Mouse (Mus musculus): ENCODE measurements at regions not wholly inside any gene's neighbourhood (a gene's known extent, or its start where the extent isn't known, plus 50 kb on each side); places are given as distances from the start of the nearest gene placed in this dataset.

DNA sequence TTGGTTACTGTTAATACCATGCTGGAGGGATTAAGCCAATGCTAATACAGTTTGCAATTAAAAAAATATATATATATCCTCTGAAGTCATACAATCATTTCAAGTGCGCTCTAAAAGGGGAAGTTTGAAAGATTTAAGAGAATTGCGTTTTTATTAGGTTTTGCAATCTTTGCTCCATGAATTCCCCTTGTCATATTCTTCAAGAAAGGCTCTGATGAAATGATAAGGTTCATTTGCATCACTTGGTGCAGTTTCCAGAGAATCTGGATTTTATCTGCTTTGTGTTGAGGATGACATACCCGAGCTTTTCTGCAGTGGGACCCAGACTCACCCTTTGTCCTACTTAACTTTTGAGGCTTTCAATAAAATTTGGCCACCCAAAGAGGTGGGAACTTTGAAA, 216.4 kb upstream of the Fggy start:
- no peak for DNase-seq

DNA sequence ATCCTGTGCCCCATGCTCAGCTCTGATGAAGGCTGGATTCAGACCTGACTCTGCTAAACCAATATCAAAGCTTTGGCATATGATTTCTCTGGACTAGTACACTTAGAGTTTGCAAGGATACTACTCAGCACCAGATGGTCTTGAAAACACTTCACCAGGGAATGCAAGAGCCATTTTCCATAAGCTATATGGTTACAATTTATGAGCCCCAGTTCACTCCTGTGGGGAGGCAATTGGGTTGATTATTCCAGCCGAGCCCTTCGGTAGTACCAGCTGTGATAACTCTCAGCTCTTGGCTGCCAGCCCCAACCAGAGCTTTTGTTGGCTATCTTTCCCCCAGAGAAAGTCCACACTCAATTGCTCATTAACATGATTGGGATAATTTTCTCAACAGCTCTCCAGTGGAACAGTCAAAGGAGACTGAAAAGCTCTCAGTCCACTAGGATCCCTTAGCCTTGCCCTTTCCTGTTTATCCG, 210.5 kb upstream of the Fggy start:
- DNase-seq = peak; percentile 53

DNA sequence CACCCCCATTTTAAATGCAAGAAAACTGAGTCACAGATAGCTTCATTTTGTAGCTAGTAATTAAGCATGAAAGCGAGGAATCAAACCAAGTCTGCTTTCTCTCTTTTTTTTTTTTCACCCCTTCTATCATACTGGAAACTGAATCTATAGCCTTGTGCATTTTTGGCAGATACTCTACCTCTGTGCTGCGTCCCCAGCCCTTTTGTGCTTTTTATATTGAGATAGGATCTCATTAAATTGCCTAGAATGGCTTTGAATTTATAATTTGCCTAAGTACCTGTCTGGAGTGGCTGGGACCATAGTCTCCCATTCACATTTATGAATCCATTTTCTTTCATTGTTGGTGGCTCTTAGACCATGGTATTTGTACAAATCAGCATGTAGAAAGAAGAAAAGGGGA, 209.9 kb upstream of the Fggy start:
- DNase-seq = no peak

DNA sequence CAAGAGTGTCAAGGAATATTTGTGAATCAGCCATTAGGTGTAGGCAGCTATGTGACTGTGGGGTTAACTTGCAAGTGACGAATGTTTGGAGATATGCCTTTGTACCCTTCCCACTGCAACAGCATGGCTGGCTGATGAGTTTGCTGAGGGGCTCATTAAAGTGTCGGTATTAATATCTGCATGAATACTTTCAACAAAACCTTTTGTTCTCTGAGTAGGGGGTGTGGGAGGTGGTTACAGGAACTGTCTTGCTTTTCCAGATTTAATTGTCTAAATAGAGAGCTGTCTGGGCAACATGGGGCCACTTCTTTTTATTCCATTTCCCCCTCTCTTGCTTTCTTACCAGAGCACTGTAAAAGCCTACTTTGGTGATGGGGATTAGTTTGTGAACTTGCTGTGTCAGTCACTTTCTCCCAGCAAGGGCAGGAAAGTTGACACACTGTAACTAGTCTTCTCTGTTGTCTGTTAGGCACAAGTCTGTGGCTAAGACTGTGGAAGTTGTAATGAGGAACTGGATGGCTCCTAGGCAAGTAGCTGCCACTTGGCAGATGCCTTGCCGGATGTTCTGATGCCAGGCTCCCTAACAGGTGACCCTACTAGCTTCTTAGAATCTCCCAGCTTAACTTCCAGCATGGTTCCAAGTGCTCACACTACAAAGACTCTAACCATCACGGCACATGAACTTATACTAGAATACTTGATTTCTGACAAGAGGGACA, 208.7 kb upstream of the Fggy start:
- no peak for DNase-seq

DNA sequence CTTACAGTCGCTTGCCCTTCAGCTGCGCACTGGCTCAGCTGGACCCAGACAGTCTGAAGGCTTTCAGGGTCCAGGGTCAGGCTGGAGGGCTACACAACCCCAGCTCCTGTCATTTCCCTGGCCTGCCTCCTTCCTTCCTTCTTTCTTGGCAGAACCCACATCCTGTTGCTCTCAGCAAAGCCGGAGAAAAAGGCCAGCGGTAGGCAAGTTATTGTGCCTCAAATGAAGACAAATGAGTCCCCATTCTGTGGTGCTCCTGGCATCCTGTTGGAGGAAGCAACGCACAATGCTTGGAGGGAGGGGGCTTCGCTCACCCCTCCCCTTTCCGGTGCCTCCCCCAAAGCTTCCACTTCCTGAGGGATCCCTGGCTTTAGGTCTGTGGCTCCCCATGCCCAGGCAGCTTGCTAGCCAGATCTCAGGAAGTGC, 203.4 kb upstream of the Fggy start:
- DNase-seq = peak; percentile 45

DNA sequence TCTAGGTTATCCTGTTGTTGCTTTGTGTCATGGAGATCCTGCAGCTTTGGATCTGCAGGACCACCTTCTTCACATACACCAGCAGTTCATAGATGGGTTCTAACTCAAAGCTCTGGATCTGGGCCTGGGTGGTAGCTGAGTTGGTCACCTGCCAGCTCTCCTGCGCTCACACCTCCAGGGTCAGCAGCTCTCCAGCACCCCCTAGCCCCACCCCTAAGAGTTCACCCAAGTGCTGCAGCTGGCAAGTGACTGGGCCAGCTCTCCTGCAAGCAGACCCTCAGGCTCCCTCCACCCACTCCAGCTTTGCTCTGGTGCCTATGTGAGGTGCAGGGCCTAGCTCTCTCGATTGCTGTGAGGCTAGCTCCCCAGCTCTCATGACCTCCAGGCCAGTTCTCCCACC, 198.6 kb upstream of the Fggy start:
- DNase-seq = no peak

DNA sequence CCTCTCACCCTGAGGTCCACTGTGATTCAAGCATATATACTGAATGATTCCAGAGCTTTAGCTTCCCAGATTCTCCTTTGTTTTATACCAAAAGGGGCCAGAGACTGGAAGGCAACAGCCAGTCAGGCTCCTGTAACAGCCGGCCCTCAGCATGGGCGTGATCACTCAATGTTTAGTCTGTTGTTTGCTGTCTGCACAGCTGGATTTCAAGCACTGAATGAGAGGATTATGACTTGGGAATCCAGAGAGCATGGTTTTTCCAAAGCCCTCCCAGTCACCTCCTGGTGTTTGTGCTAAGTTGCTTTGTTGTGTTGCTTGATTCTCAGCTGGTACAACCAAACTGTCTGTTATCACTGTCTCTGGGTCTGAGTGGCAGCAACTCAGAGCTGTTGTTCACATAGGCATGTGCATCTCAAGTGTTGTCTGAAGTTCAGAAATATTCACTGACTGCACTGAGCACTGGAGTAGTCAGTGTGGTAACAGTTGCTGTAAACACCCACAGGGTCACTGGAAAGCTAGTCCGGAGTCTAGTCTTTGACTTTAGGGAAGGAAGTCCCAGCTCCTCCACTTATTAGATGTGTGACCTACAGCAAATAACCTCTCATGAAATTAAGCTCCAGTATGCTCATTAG, 196.9 kb upstream of the Fggy start:
- no peak for DNase-seq

DNA sequence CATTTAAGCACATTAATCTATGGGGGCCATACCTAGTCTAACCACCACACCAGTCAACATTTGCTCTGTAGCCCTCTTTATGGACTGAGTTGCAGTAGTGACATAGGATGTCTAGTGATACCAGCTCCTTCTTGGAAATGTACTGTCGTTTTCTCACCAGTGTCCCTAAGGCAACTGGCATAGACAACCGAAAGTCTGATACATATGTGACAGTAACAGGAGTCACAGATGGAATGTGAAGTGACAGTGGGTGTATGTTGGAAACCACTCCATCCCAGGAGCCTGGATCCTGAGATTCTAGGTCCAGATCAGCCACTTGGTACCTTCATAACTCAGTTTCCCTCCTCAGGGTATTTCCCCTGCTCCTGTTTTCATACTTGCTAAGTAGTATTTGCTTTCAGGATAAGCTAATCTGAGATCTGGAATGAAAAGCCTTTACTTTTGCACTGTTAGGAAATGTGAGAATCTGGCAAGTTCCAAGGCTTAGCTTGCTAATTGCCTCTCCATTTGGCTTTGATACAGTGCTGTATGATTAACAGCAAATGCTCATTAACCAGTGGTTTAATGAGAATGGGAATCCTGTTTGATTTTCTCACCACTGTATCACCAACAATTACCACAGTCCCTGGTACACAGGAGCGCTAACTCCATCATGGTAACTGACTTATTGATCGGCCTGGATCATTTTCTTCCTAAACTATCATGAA, 192.8 kb upstream of the Fggy start:
- DNase-seq = peak; percentile 51

DNA sequence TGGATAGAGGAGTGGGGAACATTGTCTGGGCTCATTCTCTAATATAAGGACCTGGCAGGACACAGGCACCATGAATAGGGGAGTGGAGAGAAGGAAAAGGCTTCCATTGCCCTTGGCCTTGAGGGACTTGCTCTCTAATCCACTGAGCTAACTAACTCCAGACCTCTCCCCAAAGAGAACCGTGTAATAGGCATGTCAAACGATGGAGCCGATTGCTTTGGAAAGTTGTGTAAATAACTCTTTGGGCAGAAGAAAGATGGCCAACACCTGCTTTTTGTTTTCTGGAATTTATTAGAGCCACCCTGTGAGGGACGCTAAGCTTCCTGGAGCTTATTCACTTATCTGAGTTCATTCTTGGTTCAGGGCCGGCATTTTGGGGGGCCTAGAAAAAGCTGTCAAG, 180.9 kb upstream of the Fggy start:
- DNase-seq = no peak

DNA sequence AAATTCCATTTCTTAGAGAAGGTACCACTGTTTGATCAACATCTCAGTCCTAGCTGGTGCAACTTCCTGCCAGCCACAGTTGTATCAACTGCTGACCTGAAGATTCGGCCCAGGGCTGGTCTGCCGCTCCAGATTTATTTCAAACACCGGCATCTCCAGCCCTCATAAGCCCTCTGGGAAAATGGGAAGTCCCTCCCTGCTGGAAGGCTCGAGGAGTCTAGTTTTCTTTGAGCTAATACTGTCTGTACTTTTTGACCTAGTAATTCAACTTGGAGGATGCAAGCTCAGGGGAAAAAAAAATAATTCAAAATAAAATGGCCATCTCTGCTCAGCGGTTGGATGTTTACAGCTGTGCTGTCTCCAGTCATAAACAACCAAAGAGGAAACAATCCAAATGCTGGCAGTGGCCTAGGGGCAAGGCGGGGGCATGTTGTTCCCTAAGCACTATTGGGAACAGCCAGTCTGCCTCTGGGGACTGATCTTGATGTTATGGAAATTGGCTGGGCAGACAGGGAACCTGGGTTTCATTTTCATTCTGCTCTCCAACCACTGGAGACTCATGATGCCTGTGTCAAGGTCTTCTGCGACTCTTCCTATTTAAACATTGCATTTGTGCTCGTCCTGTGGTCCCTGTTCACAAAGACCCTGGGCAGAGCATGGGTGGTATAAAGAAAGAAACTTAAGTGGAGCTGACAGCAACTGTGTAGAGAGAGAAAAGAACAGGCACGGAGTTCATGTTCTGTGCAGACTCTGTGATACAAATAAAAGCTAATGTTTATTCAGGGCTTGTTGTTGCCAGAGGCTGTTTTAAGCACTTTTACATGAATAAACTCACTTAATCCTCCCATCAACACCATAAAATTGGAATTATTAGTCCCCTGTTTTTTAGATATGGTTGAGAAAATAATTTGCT, 179.8 kb upstream of the Fggy start:
- DNase-seq = no peak

DNA sequence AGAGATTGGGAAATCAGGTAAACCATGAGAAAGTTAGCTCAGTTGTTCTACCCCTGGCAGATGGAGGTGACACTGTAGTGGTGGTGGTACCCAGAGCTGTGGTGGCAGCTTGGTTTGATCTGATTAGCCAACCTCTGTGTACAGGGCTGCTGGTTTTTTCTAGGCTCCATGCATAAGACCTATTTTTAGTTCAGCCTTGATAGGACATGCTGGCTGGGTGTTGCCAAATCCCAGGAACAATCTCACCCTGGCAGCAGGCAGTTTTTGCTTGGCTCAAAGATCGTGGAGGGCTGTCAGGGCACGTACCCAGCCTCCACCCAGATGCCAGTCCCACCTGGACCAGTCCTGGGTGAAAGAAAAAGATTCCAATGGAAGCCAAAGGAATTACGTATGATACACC, 178.7 kb upstream of the Fggy start:
- DNase-seq = peak; percentile 73

DNA sequence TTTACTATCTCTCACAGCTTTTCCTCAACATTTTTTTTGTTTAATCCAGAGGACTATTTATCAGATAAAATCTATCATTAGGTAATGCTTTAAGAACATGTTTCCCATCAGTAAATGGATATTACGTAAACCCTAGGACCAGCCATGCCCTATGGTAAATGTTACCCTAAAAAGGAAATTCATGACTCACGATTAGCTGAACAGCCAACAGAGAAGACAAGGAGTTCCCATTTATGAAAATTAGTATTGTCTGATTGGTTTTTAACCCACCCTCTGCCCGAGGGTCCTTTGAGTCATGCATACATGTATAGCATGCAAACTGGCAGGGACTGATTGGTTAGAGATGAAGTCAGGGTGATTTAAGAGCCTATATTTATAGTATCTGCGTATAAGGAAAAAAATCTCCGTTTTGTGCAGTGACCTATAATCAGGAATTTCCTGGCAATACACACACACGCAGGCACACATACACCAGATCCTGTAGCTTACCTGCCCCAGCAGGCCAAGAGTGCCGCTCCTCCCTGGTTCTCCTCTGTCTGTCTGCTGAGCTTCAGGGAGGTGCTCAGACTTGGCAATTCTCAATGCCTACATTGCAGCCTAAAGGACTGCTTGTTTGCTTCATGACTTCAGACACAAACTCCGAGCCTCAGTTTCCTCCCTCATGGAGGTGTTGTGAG, 174.0 kb upstream of the Fggy start:
- DNase-seq = no peak

DNA sequence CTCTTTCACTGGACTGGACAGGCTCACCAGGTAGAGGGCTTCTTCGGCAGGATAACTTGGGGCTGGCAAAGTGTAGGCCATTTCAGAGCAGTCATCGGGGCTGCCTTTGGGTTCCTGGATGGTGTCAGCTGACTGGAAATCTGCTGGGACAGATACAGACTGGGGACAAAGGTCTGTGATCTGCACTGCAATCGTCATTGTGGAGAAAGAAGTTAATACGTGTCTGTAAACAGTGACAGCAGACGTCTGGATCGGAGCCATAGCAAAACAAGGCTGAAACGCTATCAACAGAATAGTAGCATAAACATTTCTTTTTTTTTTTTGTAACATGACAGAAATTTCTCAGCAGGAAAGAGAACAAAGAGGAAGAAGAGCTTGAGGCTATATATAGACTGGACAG, 171.8 kb upstream of the Fggy start:
- no peak for DNase-seq

DNA sequence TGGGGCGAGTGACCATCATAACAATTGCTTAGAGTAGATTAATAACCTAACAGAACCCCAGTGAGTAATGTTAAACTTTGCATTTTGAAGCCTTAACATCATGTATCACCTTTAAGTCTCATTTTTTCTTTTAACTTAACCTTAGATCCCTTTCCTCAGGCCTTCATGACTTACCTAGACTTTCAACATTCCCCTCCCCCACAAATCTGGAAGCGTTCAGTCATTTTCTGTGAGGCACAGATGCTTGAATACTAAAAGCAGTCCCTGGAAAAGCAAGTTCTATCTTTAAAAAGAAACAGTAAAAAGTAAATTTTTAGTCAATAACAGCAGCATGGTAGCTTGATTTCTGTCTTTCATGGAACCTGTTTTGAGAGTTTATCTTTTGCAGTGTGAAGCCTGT, 171.3 kb upstream of the Fggy start:
- no peak for DNase-seq

DNA sequence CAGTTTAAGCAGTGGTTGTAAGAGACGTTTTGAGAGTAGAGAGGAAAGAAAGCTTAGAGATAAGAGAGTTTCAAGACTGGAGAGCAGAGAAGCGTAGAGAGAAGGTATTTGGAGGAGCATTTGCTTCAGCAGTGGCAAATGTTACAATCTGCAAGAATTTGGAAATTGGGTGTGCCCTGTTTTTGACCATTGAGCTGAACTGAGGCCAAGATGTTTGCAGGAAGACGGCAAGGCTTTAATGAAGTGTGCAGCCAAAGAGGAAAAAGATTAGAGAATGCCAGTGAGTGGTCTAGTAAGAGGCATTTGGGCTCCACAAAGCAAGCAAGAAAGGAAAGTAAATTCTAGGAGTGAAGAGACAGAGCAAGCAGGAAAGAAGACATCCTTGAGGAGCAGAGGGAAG, 168.8 kb upstream of the Fggy start:
- no peak for DNase-seq

DNA sequence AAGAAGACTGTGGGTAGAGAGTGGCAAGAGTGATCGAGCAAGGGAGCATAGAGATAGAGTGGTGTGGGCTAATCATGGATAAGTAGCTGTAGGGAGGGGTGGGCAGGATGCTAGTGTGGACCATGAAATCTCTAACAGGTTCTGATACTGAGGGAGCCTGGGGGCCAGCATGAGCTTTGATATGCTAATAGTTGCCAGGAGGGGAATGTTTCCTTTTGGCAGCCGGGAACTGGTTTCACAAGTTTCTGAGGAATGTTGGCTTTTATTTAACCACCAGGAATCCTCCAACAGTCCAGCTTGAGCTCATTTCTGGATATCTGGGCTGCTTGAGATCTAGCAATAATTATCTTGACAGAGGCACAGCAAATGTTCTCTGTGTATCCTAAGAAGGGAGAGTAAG, 167.7 kb upstream of the Fggy start:
- DNase-seq = no peak

DNA sequence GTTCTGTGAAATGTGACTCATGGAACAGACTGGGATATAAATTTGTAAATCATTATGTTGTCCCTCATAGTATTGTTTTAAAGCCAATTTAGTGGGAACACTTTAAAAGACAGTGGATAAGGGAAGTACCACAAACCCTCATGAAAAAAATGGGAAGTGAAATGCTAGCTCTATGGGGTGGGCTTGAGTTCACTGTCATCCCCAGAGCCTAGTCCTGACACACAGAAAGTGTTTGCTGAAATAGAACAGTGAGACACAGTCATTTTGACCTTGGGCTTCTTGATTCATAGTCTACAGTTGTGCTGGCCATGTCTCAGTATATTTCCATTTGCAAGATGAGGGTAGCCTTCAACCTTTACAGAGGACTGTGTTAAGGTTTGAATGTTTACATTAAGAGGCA, 166.8 kb upstream of the Fggy start:
- no peak for DNase-seq

DNA sequence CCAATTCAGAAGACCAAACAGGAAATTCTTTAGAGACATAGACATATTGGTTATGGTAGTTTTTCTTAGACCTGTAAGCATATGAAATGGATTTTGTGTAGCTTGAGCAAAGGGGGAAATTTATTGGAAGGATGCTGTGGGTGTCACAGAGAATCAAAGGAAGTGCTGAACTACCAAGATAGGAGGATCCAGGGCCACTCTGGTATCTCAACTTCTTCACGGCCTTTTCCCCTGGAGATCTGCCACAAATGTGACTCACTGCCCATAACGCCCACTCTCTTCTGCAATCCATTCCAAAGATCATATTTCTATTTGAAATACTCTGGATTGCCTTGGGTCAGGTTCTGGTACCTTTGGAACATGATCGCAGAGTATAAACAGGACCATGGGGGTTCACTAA, 161.6 kb upstream of the Fggy start:
- no peak for DNase-seq

DNA sequence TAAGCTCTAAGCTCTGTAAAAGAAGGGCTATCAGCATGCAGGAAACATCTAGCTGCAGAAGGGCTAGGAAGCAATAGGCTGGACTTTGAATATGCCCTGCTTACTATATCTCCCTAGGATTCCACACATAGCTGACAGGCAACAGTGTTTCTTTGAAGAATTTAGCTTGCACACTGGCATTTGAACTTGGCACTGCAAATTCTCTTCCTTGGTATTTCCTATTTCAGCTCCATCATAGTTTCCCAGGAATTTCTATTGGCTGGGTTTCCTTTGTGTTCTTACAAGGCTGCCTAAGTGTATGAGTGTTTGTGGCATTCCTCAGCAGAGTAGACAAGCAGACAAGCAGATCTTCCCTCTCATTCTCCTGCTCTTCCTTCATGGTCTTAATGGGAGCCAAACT, 159.0 kb upstream of the Fggy start:
- no peak for DNase-seq

DNA sequence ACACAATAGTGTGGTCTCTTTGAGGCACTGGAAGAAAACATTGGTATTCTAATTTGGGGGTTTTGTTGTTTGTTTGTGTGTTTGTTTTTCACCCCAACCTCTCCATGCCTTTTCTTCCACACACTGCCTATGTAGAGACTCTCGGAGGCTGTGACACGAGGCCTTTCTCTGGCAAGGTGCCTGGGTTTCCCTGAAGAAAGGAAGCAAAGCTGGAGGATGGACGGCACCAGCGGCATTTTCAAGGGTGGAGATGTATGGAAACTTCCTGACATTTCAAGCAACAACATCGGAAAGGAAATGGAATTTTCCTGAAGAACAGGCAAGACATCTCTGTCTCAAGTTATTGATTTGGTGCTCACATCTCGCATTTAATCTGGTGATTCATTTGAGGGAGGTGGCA, 155.0 kb upstream of the Fggy start:
- DNase-seq = no peak

DNA sequence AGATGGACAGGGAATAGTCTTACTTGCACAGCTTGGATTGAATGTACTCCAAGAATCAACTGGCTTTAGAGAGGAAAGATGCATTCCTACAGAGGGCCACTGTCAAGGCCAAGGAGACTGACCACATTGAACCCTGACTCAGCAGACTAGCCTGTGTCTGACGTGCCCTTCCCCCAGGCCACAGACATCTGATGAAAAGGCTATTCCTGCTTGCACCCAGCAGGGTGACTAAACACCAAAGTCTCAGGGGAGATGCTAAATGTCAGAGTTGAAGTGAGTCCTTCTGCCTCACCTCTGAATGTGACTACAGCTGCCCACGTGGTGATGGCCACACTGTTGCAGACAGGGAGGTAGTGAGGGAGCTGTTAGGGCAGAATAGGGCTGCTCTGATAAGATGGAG, 140.2 kb upstream of the Fggy start:
- DNase-seq = no peak

DNA sequence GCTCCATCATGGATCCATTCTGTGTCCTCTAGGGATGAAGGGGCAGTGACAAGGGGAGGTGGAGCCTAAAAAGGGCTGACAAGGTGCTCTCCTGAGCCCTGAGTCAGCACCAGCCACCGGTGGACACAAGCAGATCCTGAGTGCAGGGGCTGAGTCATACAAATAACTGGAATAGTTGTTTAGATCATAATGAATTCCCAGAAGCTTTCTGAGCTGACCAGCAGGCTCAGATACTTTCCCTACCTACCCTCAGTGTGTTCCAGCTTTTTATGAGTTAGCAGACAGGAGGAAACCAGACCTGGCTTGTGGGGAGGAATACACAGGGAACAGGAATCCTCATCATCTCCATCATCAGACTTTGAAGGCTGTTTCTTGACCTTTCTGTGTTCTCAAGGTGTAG, 130.7 kb upstream of the Fggy start:
- no peak for DNase-seq

DNA sequence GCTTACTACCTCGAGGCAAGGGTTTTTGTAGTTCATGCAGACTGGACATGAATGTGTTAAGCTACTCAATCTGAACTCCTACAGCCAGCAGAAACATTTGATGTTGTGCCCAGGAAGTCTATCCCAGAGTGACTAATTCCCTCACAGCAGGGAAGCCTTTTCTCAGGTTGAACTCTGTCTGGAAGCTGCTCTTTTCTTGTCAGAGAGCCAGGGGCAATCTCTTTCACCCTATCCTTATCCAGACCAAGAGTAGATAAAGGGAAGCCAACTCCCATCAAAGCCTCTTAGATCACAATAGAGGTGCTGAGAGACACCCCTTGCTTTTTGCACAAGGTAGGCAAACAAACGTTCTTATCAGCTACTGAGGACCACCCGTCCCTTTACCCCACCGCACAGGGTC, 122.8 kb upstream of the Fggy start:
- DNase-seq = no peak

Measured in layer of hippocampus, adult 9-11 months (tissue).